Comparison of ENCODE assay signal across 8 mouse cellular contexts in genomic region chr5:24598570-24599006, GRCm38 (mm10). TPM values are rescaled to one million over a fixed set of nuclear protein-coding genes. Genes with fewer than 3 reads are reported as not detected.
DNase-seq lines count a peak whose midpoint lies in the region; ATAC-seq lines count a peak whose summit lies in the region.

No protein-coding gene starts in this region.

- peaks cover 66% of the 10 kb centered on the region for H3K4me1 ChIP-seq in forebrain, embryonic 14.5 days (ENCODE audit: control insufficient read depth, insufficient read depth, low read length)
- peaks cover 79% of the 10 kb centered on the region for H3K4me1 ChIP-seq in hindbrain, embryonic 10.5 days (replicated peaks)
- H3K4me1 ChIP-seq in limb, embryonic 15.5 days, result peaks cover 62% of the 10 kb centered on the region
- peaks cover 67% of the 10 kb centered on the region for H3K4me1 ChIP-seq in midbrain, embryonic 16.5 days (ENCODE audit: control insufficient read depth, insufficient read depth, low read length)

- H3K9me3 ChIP-seq in forebrain, embryonic 14.5 days (replicated peaks; ENCODE audit: control insufficient read depth, low read length), result no peaks in the 10 kb centered on the region
- H3K9me3 ChIP-seq in hindbrain, embryonic 10.5 days, result no peaks in the 10 kb centered on the region
- no peaks in the 10 kb centered on the region for H3K9me3 ChIP-seq in limb, embryonic 15.5 days
- no peaks in the 10 kb centered on the region for H3K9me3 ChIP-seq in midbrain, embryonic 16.5 days (replicated peaks; ENCODE audit: control insufficient read depth, low read length, poor library complexity, severe bottlenecking)

- 1% methylated on average over 38 of the region's 41 CpGs for WGBS in forebrain, embryonic 14.5 days
- under 1% methylated on average over 41 of the region's 41 CpGs for WGBS in hindbrain, embryonic 10.5 days
- under 1% methylated on average over 40 of the region's 41 CpGs for WGBS in limb, embryonic 15.5 days
- WGBS in midbrain, embryonic 16.5 days, result under 1% methylated on average over 36 of the region's 41 CpGs

- H3K4me3 ChIP-seq in forebrain, embryonic 14.5 days (ENCODE audit: low read depth, low read length), result peak overlapping the region; percentile 54
- H3K4me3 ChIP-seq in hindbrain, embryonic 10.5 days, result peak overlapping the region; percentile 63
- H3K4me3 ChIP-seq in limb, embryonic 15.5 days, result peak overlapping the region; percentile 49
- H3K4me3 ChIP-seq in midbrain, embryonic 16.5 days (ENCODE audit: low read depth, low read length), result peak overlapping the region; percentile 67

- H3K4me2 ChIP-seq in forebrain, embryonic 14.5 days (ENCODE audit: low read length), result peak overlapping the region; percentile 93
- H3K4me2 ChIP-seq in limb, embryonic 15.5 days, result peak overlapping the region; percentile 97
- H3K4me2 ChIP-seq in midbrain, embryonic 16.5 days (ENCODE audit: low read length), result peak overlapping the region; percentile 90

- DNase-seq in heart, adult 11 months, result peak; percentile 98
- DNase-seq in heart, adult 8-10 months (ENCODE audit: low spot score), result no peak
- peak; percentile 56 to 83 for DNase-seq in adrenal gland, postnatal 36 days
- DNase-seq in forebrain, embryonic 14.5 days (ENCODE audit: low spot score), result peak; percentile 68
- DNase-seq in hindbrain, embryonic 10.5 days (ENCODE audit: low spot score), result peak; percentile 71
- peak; percentile 74 to 78 for DNase-seq in thymus, postnatal 36 days

- no peaks in the 10 kb centered on the region for H3K27me3 ChIP-seq in forebrain, embryonic 14.5 days (replicated peaks; ENCODE audit: control insufficient read depth, insufficient read depth, low read length)
- peaks cover 61% of the 10 kb centered on the region for H3K27me3 ChIP-seq in hindbrain, embryonic 10.5 days (ENCODE audit: insufficient read depth, poor library complexity, severe bottlenecking)
- H3K27me3 ChIP-seq in limb, embryonic 15.5 days, result no peaks in the 10 kb centered on the region
- no peaks in the 10 kb centered on the region for H3K27me3 ChIP-seq in midbrain, embryonic 16.5 days (ENCODE audit: control insufficient read depth, insufficient read depth, low read depth, low read length)

- peaks cover 21% of the 10 kb centered on the region for H3K36me3 ChIP-seq in forebrain, embryonic 14.5 days (ENCODE audit: control insufficient read depth, insufficient read depth, low read length)
- peaks cover 24% of the 10 kb centered on the region for H3K36me3 ChIP-seq in hindbrain, embryonic 10.5 days
- H3K36me3 ChIP-seq in limb, embryonic 15.5 days, result peaks cover 26% of the 10 kb centered on the region
- H3K36me3 ChIP-seq in midbrain, embryonic 16.5 days (ENCODE audit: control insufficient read depth, insufficient read depth, low read length), result peaks cover 9% of the 10 kb centered on the region

- H3K9ac ChIP-seq in forebrain, embryonic 14.5 days (ENCODE audit: low read length), result peak overlapping the region; percentile 81
- H3K9ac ChIP-seq in limb, embryonic 15.5 days, result peak overlapping the region; percentile 52; the same call in 1 of the 2 replicates
- H3K9ac ChIP-seq in midbrain, embryonic 16.5 days (ENCODE audit: low read depth, low read length), result peak overlapping the region; percentile 91

- ATAC-seq in forebrain, embryonic 14.5 days, result peak; percentile 19
- no peak for ATAC-seq in limb, embryonic 15.5 days (ENCODE audit: insufficient number of reproducible peaks, low FRiP score, low TSS enrichment, low read depth)
- peak; percentile 36 for ATAC-seq in midbrain, embryonic 16.5 days

- H3K27ac ChIP-seq in forebrain, embryonic 14.5 days (ENCODE audit: low read depth, low read length), result peak overlapping the region; percentile 95
- H3K27ac ChIP-seq in hindbrain, embryonic 10.5 days, result peak overlapping the region; percentile 85
- H3K27ac ChIP-seq in limb, embryonic 15.5 days, result 0 out of 2 replicates have a peak overlapping the region, but pooled peaks have one; percentile 17
- peak overlapping the region; percentile 88 for H3K27ac ChIP-seq in midbrain, embryonic 16.5 days (ENCODE audit: low read length)

RNA-seq across cellular contexts. Expression of gene Chpf2, which starts 12.0 kb away (rescaled TPM):
- total RNA-seq in heart, adult 8-10 months (2022), result 1 to 10 TPM; 7.4 to 9.5 (median 7.7) TPM
- total RNA-seq in adrenal gland, postnatal 36 days (2021), result 10 to 100 TPM; 35.7 to 52.5 TPM
- polyA plus RNA-seq in forebrain, embryonic 14.5 days (2014; fragmentation: Nextera tagmentation; extraction: Ambion mirVana), result 10.6 and 13.8 TPM in 2 replicates
- polyA plus RNA-seq in hindbrain, embryonic 10.5 days (2016; fragmentation: Nextera tagmentation; extraction: Ambion mirVana), result 16.5 and 19.3 TPM in 2 replicates
- polyA plus RNA-seq in limb, embryonic 15.5 days (2015; fragmentation: Nextera tagmentation; extraction: Ambion mirVana), result 37.7 and 39.5 TPM in 2 replicates
- 16.6 and 23.3 TPM in 2 replicates for polyA plus RNA-seq in midbrain, embryonic 16.5 days (2015; fragmentation: Nextera tagmentation; extraction: Ambion mirVana)

RNA-seq across cellular contexts. Expression of gene Abcf2, which starts 21.3 kb away (rescaled TPM):
- 10 to 100 TPM; 53.6 to 60.6 (median 56.2) TPM for total RNA-seq in heart, adult 8-10 months (2022)
- 10 to 100 TPM; 69.3 to 79.2 TPM for total RNA-seq in adrenal gland, postnatal 36 days (2021)
- polyA plus RNA-seq in forebrain, embryonic 14.5 days (2014; fragmentation: Nextera tagmentation; extraction: Ambion mirVana), result 111 and 112 TPM in 2 replicates
- polyA plus RNA-seq in hindbrain, embryonic 10.5 days (2016; fragmentation: Nextera tagmentation; extraction: Ambion mirVana), result 125 and 159 TPM in 2 replicates
- 97.2 and 98.2 TPM in 2 replicates for polyA plus RNA-seq in limb, embryonic 15.5 days (2015; fragmentation: Nextera tagmentation; extraction: Ambion mirVana)
- 78.0 and 85.0 TPM in 2 replicates for polyA plus RNA-seq in midbrain, embryonic 16.5 days (2015; fragmentation: Nextera tagmentation; extraction: Ambion mirVana)

RNA-seq across cellular contexts. Expression of gene Smarcd3, which starts 25.6 kb away (rescaled TPM):
- 10 to 100 TPM; 56.8 to 62.6 (median 60.6) TPM for total RNA-seq in heart, adult 8-10 months (2022)
- 10 to 100 TPM; 16.0 to 17.4 TPM for total RNA-seq in adrenal gland, postnatal 36 days (2021)
- 170 and 177 TPM in 2 replicates for polyA plus RNA-seq in forebrain, embryonic 14.5 days (2014; fragmentation: Nextera tagmentation; extraction: Ambion mirVana)
- polyA plus RNA-seq in hindbrain, embryonic 10.5 days (2016; fragmentation: Nextera tagmentation; extraction: Ambion mirVana), result 22.8 and 35.7 TPM in 2 replicates
- 32.4 and 37.2 TPM in 2 replicates for polyA plus RNA-seq in limb, embryonic 15.5 days (2015; fragmentation: Nextera tagmentation; extraction: Ambion mirVana)
- 173 and 192 TPM in 2 replicates for polyA plus RNA-seq in midbrain, embryonic 16.5 days (2015; fragmentation: Nextera tagmentation; extraction: Ambion mirVana)

RNA-seq across cellular contexts. Expression of gene 4931409K22Rik, which starts 42.0 kb away (rescaled TPM):
- total RNA-seq in heart, adult 8-10 months (2022), result not detected
- total RNA-seq in adrenal gland, postnatal 36 days (2021), result not detected
- polyA plus RNA-seq in forebrain, embryonic 14.5 days (2014; fragmentation: Nextera tagmentation; extraction: Ambion mirVana), result 0.06 and 0.09 TPM in 2 replicates
- polyA plus RNA-seq in hindbrain, embryonic 10.5 days (2016; fragmentation: Nextera tagmentation; extraction: Ambion mirVana), result 0.07 and 0.10 TPM in 2 replicates
- 0.14 and 0.26 TPM in 2 replicates for polyA plus RNA-seq in limb, embryonic 15.5 days (2015; fragmentation: Nextera tagmentation; extraction: Ambion mirVana)
- 0.08 TPM in 1 of 2 replicates, not detected in the other for polyA plus RNA-seq in midbrain, embryonic 16.5 days (2015; fragmentation: Nextera tagmentation; extraction: Ambion mirVana)

RNA-seq across cellular contexts. Expression of gene Asb10, which starts 57.8 kb away (rescaled TPM):
- total RNA-seq in heart, adult 8-10 months (2022), result 100 to 1,000 TPM in 2 of 4 experiments, 10 to 100 TPM in 2; 97.3 to 112 (median 103) TPM
- total RNA-seq in adrenal gland, postnatal 36 days (2021), result under 1 TPM in 1 of 2 experiments, not detected in 1; 0.49 TPM
- polyA plus RNA-seq in forebrain, embryonic 14.5 days (2014; fragmentation: Nextera tagmentation; extraction: Ambion mirVana), result 0.09 and 0.17 TPM in 2 replicates
- polyA plus RNA-seq in hindbrain, embryonic 10.5 days (2016; fragmentation: Nextera tagmentation; extraction: Ambion mirVana), result 0.17 TPM in 1 of 2 replicates, not detected in the other
- polyA plus RNA-seq in limb, embryonic 15.5 days (2015; fragmentation: Nextera tagmentation; extraction: Ambion mirVana), result 0.99 and 1.8 TPM in 2 replicates
- 0.15 TPM in 1 of 2 replicates, not detected in the other for polyA plus RNA-seq in midbrain, embryonic 16.5 days (2015; fragmentation: Nextera tagmentation; extraction: Ambion mirVana)

Comparison
In these comparisons a context has a peak if more than half of its experiments do, and no peak if none do; other contexts are left out.
1. H3K27ac ChIP-seq: peak in every context shown above with its lines; median percentile 95 in forebrain, embryonic 14.5 days; 88 in midbrain, embryonic 16.5 days; 85 in hindbrain, embryonic 10.5 days; 17 in limb, embryonic 15.5 days.